Mouse (Mus musculus) Patski (cell line): ENCODE results near the gene Srsf1. TPM values are rescaled to one million over a fixed set of nuclear protein-coding genes. Genes with fewer than 3 reads are reported as not detected.

Experiments used
- ATAC-seq: fragments of 100-300 bp; one replicate; pipeline ENCODE4 v1.8.0; 2021
- CTCF ChIA-PET: fragments of 350-600 bp; sonication (Branson Sonifier 250); formaldehyde crosslinking; loops from one replicate; lab custom pipeline; 2022; ENCODE audit warnings: inconsistent platforms; lab: Charles Lee
- POLR2A ChIA-PET: fragments of 350-600 bp; sonication (Branson Sonifier 250); formaldehyde crosslinking; loops from one replicate; lab custom pipeline; 2022; ENCODE audit warnings: antibody characterized with exemption, inconsistent platforms; lab: Charles Lee
- DNase-seq: peaks from one replicate; pipeline ENCODE4 v3.0.0-alpha.2; 2011; ENCODE audit warnings: low read depth, low spot score
- H3K27me3 ChIP-seq: fragments of 371-371 bp; one replicate; pipeline ENCODE4 v1.5.1; 2021
- CTCF ChIP-seq: fragments of 100-300 bp; IDR thresholded peaks from one replicate; pipeline ENCODE4 v1.5.1; 2021
- in situ Hi-C: fragments of 300-500 bp; cut with MboI; formaldehyde crosslinking; loops from 3 replicates; pipeline ENCODE4 v1.11.1; 2018; ENCODE audit warnings: low pct_unique_long_range_greater_than_20kb, mixed read lengths
- polyA plus RNA-seq: library from polyadenylated mRNA; unstranded; gene quantifications from one replicate; pipeline ENCODE4 v1.2.3, GENCODE M21; 2021

Srsf1 gene
- 301 TPM for polyA plus RNA-seq

DNA sequence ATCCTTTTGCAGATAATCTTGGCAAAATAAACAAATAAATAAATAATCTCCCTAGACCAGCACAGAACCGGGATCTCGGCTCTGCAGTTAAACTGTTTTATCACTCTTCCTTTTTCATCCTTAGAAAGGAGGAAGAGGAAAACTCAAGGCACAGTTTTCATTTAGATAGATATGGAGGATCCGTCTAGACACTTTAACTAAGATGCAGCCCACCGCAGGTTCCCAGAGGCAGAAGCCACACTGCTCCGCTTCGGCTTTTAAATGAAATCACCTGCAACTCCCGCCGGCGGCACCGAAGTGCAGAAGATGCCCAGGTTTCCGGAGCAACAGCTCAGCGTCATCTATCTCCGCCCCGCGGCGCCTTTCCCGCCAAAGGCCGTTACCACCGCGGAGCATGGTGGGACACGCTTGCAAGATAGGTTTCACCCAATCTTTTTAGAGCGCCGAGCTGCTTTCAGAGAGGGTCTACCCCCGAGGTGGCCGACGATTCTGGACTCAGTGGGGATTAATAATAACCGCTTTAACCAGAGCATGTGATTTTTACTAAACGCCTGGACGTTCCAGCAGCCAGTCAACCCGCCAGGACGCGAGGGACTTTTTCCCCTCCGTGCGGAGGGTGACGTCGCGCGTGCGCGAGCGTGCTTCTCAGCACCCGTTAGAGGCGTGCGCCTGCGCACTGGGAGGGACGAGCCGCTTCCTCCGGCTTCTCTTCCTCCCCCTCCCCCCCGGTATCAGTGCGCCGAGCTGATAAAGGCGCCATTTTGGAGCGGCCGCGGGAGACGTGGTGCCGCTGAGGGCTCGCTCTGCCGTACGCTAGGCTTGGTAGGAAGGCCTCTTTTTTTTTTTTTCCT, at the start of gene Srsf1:
Gene Srsf1 (plus strand): TSS at position 430 of the 851 bp plus-strand sequence.
- no peaks in the 10 kb centered on the region for H3K27me3 ChIP-seq
- DNase-seq = peak; percentile 85
- ATAC-seq = peak; percentile 84
- ChIA-PET POLR2A (interaction anchor here (0.6 to 1.3 kb wide), 6 partner anchors 10 to 809 kb away, joined by 3 to 7 read pairs (median 3); no protein-coding TSS in a partner anchor), CTCF (interaction anchor here (0.9 to 1.0 kb wide), 2 partner anchors 12 to 72 kb away, joined by 3 read pairs; no protein-coding TSS in a partner anchor)
- in situ Hi-C loops = loop anchor here (5.0 kb wide), 1 partner anchor 60 kb away; the partner anchor contains the start of gene Dynll2
- TF ChIP-seq CTCF = no peak

DNA sequence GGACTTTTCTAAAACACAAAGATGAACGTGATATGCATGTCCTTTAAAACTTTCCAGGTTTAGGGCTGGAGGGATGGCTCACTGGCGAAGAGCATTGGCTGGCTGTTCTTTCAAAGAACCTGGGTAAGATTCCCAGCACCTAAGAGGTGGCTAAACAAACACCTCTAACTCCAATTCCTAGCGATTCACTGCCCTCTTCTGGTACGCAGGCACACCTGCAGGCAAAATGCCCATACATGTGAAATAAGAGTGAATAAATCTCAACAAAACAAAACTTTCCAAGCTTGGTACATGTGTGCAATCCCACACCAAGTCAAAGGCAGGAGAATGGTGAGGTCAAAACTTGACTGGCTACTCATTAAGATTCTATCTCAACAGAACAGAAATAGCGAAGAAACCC, 47.4 kb upstream of the Srsf1 start:
- CTCF ChIA-PET = interaction anchor here (1.5 kb wide), 1 partner anchor 32 kb away, joined by 3 read pairs; no protein-coding TSS in a partner anchor
- no peak for ATAC-seq
- in situ Hi-C loops = no loop called here
- POLR2A ChIA-PET = no interaction called here
- H3K27me3 ChIP-seq = no peaks in the 10 kb centered on the region
- TF ChIP-seq CTCF = no peak
- DNase-seq = no peak

DNA sequence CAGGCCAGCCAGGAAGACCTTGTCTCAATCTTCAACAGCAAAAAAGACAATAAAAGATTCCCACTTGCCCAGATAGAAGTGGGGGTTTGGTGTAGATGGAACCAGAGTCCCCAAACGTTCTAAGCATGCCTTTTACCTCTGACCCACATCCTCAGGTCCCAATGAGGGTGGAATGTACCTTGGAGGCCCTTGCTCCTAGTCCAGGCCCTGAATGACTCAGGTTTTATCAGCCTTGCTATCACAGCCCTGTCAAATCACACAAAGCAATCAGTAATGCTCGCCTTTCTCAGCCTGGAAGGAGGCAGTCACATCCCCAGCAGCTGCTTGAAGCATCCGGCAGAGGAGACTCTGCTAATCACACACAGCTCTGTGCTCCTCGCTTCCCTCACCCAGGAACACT, 44.4 kb upstream of the Srsf1 start:
- CTCF ChIA-PET = no interaction called here
- TF ChIP-seq CTCF = no peak
- POLR2A ChIA-PET = no interaction called here
- ATAC-seq (no peak), DNase-seq (no peak)
- in situ Hi-C loops = no loop called here
- no peaks in the 10 kb centered on the region for H3K27me3 ChIP-seq

DNA sequence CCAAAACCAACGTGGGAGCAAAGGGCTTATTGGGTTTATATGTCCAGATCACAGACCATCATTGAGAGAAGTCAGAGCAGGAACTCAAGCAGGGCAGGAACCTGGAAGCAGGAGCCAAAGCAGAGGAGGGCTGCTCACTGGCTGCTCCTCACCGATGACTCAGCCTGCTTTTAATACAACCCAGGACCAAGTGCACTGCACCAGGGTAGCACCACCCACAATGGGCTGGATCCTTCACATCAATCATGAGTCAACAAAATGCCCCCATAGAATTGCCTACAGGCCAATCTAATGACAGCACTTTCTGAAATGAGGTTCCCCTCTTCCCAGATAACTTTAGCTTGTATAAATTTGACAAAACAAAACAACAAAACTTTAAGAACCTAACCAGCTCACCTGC, 43.0 kb upstream of the Srsf1 start:
- DNase-seq = no peak
- no peaks in the 10 kb centered on the region for H3K27me3 ChIP-seq
- no peak for ATAC-seq
- POLR2A ChIA-PET = no interaction called here
- CTCF ChIA-PET = no interaction called here
- in situ Hi-C loops = no loop called here
- no peak for TF ChIP-seq CTCF

DNA sequence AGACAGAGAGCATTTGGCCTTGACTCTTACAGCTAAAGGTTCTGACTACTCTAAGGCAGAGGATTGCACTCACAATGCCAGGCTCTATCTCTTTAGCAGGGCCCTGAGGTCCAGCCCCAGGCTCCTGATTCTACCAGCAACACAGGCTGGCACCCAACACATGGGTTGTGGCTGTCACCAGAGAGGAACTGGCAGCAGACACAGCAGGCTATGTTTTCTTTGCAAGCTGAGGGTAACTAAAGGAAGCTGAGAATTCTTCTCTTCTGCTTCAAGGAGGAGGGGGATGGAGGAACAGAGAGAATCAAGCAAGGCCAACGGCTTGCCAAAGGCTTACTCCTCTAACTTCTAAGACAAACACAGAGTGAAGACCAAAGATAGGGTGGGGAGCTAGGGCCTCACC, 38.5 kb upstream of the Srsf1 start:
- no peak for TF ChIP-seq CTCF
- ATAC-seq (no peak), DNase-seq (no peak)
- in situ Hi-C loops = no loop called here
- peaks cover 4% of the 10 kb centered on the region for H3K27me3 ChIP-seq
- ChIA-PET POLR2A (no interaction called here), CTCF (interaction anchor here (0.7 to 1.8 kb wide), 4 partner anchors 10 to 46 kb away, joined by 3 to 5 read pairs (median 3); no protein-coding TSS in a partner anchor)

DNA sequence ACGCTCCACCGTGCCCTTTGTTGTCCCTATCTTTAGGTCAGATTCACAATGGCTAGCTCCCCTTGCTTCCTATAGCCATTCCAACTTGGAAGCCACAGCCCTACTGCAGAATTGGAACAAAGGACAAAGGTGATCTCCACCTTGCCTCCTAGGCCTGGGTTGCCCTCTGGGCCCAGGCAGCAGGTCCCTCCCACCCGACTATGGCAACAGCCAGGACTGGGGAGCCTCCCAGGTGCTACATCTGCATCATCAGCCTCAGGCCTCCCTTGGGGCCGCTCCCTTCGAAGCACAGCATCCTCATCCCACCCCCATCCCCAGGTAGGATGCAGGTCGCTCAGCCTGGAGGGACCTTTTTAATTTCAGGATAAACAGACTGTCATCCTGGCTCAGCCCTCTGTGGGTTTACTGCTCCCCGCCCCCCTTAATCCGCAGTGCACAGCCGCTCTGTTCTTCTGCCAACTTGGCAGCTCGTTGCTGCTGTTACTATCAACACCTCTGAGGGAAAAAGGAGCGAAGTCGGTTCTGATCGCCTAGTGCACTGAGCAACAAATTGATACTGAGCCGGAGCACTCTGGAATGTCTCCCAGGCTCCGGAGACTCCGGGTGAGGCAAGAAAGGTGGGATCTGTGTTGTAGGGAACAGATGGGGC, 37.5 kb upstream of the Srsf1 start:
- ATAC-seq (no peak), DNase-seq (no peak)
- ChIA-PET POLR2A (no interaction called here), CTCF (interaction anchor here (1.4 to 1.8 kb wide), 2 partner anchors 26 to 44 kb away, joined by 3 to 5 read pairs; no protein-coding TSS in a partner anchor)
- TF ChIP-seq CTCF = no peak
- in situ Hi-C loops = no loop called here
- H3K27me3 ChIP-seq = peaks cover 4% of the 10 kb centered on the region

DNA sequence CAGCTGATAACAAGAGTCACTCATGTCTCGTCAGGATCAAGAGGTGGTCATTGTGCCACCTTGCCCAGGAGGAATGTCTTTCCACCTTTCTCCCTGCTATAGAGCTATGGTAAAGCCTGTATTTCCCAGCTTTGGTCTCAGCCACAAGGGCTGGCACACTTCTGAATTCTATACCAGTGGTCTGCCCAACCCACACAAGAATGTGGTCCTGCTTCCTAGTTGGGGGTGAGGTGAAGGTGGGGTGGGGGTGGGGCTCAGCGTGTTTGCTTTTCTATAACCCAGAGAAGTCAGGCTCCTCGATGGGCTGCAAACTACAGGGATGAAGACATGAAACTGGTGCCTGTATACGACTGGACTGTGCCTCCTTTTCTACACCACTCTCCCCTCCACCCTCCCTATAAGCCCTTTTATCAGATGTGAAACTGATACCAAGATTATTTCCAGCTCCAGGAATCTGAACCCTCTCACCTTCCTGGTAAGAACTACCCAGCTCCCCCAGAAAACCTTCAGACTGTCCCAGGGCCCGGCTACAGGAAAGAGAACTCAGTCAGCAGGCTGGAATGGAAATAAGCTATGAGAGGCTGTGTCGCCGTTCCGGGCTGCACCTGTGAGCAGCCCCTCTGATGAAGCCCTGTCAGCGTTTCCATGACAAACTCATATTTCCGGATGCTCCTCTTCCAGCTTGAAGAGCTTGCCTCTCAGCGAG, 35.8 kb upstream of the Srsf1 start:
- ChIA-PET POLR2A (no interaction called here), CTCF (no interaction called here)
- no peak for TF ChIP-seq CTCF
- in situ Hi-C loops = no loop called here
- ATAC-seq (no peak), DNase-seq (no peak)
- H3K27me3 ChIP-seq = peaks cover 4% of the 10 kb centered on the region

DNA sequence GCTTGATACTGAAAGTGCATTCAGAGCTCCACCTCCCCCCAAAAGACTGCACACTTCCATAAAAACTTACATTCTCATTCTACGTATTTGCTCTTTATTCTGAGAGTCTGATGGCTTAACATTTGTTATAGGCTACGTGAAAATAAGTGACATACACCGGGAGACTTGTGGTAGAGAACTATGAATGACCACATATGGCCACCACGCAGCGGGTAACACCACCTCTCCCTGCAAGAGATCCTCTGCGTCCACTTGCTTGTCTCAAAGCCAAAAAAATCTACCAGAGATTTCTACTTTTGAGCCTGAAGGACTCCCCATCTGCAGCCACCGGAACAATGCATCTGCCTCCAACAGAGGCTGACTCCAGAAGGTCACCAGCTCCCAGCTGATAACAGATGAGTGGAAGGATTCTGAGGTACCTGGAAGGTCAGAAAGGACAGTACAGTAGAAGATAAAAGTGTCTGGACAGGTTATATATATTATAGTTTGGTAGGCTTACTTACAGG, 35.2 kb upstream of the Srsf1 start:
- POLR2A ChIA-PET = no interaction called here
- in situ Hi-C loops = no loop called here
- TF ChIP-seq CTCF = no peak
- H3K27me3 ChIP-seq = peaks cover 4% of the 10 kb centered on the region
- CTCF ChIA-PET = no interaction called here
- no peak for ATAC-seq
- DNase-seq = no peak

DNA sequence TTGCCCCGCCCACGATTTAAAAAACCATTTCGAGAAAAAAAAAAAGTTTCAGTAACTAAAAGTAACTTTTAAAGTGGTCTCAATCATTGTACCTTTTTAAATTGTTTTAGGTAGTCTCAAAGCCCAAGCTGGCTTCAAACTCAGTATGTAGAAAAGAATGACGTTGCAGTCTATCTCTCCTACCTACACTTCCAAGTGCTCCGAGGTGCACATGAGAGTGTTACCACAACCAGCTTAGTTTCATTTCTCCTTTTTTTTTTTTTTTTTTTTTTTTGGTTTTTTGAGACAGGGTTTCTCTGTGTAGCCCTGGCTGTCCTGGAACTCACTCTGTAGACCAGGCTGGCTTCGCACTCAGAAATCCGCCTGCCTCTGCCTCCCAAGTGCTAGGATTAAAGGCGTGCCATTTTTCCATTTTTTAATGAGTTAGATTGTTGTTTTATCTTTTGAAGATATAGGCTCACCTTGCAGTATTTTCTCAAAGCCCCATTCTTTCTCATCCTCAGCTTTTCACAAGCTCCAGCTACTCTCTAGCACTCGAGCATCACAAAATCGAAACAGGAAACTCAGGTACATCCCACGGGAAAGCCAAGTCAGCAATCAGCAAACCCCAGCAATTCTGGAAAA, 34.4 kb upstream of the Srsf1 start:
- H3K27me3 ChIP-seq = peaks cover 4% of the 10 kb centered on the region
- DNase-seq (no peak), ATAC-seq (no peak)
- no peak for TF ChIP-seq CTCF
- POLR2A ChIA-PET = interaction anchor here (0.9 kb wide), 1 partner anchor 16 kb away, joined by 3 read pairs; no protein-coding TSS in a partner anchor
- CTCF ChIA-PET = interaction anchor here (0.9 kb wide), 1 partner anchor 38 kb away, joined by 3 read pairs; no protein-coding TSS in a partner anchor
- in situ Hi-C loops = no loop called here

DNA sequence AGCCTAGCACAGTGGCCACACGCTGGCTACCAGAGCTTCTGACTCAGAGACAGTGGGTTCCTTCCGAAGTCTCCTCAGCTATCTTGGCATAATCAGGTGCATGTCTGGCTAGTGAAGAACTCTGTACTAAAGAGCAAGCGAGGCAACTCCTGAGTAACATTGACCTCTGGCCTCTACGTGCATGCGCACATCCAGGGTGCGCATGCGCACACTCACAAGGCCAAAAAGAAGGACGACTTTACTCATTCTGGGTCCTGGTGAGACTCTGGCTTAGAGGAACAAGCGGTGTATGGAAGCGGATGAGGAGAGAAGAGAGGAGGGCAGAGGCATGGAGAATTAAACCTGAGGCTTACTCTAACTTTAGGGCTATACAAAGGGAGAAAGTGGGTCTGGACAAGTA, 33.5 kb upstream of the Srsf1 start:
- in situ Hi-C loops = no loop called here
- DNase-seq (no peak), ATAC-seq (no peak)
- TF ChIP-seq CTCF = no peak
- peaks cover 4% of the 10 kb centered on the region for H3K27me3 ChIP-seq
- ChIA-PET POLR2A (no interaction called here), CTCF (interaction anchor here (0.9 kb wide), 1 partner anchor 38 kb away, joined by 3 read pairs; no protein-coding TSS in a partner anchor)
